Mouse (Mus musculus): ENCODE data around the gene Plch1.

DNA sequence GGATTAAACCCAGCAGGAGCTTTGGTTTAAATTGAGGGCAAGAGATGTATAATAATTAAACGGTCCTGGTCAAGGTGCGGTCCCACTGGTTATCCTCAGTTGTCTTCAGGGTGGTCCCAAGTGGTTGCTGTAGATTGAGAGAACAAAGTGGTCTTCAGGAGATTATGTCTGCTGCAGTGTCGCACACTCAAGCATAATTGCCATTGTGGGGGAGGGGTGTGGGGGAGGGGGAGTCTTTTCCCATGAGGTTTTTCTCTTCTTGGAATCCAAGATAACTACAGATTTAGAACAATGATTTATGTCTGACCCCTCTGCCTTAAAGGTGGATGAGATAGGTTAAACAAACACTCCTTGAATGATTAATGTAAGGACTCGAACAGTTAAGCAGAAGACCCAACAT lies 11.0 kb upstream of the Plch1 start:
- TF ChIP-seq POLR2A (IDR thresholded peaks at IDR 0.05; ENCODE audit: insufficient read length, low read depth) (no peak), CEBPB (IDR thresholded peaks at IDR 0.05; ENCODE audit: insufficient read depth, poor library complexity, severe bottlenecking) (no peak), MAX (IDR thresholded peaks at IDR 0.05; ENCODE audit: low read depth) (no peak), MYOG (IDR thresholded peaks at IDR 0.05; ENCODE audit: control insufficient read depth in 1 of 3, insufficient read depth in 1 of 3, insufficient read length in 2 of 3, low read depth in 2 of 3) (no peak), USF1 (IDR thresholded peaks at IDR 0.05; ENCODE audit: low read depth) (no peak)

All from myocyte (in vitro differentiated cells).